Mouse (Mus musculus): ENCODE results near the gene Elmod2. TPM values are rescaled to one million over a fixed set of nuclear protein-coding genes. Genes with fewer than 3 reads are reported as not detected.
A peak's percentile ranks its signal among the peaks of the same experiment; 100 is the strongest.

Gene Elmod2
- 1.1 and 1.3 TPM in 2 replicates for polyA plus RNA-seq (2012; rRNA removed)

DNA sequence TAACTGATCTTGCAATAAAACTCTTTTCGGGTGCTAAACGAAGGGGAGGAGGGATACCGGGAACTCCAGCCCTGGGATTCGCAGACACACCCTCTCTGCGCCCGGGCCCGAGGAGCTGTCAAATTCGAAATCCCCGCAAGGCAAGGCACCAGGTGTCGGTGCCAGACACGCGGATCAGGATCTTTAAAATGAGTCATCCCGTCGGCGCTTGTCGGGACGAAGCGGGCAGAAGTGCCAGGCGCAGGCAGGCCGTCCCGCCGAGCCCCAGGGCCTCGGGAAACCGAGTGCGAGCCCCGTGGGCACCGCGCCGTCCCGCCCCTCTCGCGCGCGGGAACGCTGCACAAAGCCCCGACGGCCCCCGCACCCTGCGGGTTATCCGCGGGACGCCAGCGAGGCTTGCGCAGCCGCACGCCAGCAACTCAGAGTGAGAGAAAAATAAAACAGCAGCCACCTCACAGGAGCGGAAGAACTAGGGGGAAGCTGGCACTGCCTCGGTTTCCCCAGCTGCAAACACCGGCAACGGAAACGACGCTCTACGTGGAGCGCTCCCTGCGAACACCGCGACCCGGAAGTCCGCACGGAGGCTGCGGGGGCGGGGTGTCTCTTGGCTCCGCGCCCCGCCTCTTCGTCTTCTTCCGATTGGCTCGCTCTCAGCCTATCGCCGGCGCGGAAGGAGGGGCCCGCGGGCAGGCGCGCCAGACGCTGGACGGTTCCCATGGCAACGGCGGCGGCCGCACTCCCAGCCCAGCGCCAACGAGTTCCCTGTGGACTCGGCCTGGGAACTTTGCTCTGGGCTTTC lies at the start of gene Elmod2:
TSS of gene Elmod2 (minus strand) at position 588 of the 799 bp plus-strand sequence.
- Histone ChIP-seq H3K36me3 (ENCODE audit: control insufficient read depth, insufficient read depth, low read length) (0 out of 2 replicates have a peak, but pooled peaks cover 2% of the 10 kb centered on the region), H3K27ac (ENCODE audit: insufficient read depth, low read length) (0 out of 2 replicates have a peak within 1 kb of the TSS, but pooled peaks have one; percentile 23), H3K4me3 (ENCODE audit: extremely low read depth, insufficient read depth, insufficient read length) (peak within 1 kb of the TSS; percentile 61), H3K4me1 (ENCODE audit: control insufficient read depth, insufficient read depth, insufficient read length) (no peaks in the 10 kb centered on the region; the same call in 1 of the 2 replicates), H3K27me3 (ENCODE audit: control insufficient read depth, insufficient read depth, low read length) (no peaks in the 10 kb centered on the region)
- under 1% methylated on average over 85 of the region's 85 CpGs for WGBS
- no peak for TF ChIP-seq CTCF (IDR thresholded peaks at IDR 0.05; ENCODE audit: extremely low read depth, insufficient read depth, insufficient read length, insufficient replicate concordance)
- TF ChIP-seq POLR2A (IDR thresholded peaks at IDR 0.05; ENCODE audit: low read depth, low read length) = peak; percentile 65
- peak; percentile 85 to 94 for DNase-seq (ENCODE audit: low read depth in 1 of 2, low spot score in 2 of 2)

DNA sequence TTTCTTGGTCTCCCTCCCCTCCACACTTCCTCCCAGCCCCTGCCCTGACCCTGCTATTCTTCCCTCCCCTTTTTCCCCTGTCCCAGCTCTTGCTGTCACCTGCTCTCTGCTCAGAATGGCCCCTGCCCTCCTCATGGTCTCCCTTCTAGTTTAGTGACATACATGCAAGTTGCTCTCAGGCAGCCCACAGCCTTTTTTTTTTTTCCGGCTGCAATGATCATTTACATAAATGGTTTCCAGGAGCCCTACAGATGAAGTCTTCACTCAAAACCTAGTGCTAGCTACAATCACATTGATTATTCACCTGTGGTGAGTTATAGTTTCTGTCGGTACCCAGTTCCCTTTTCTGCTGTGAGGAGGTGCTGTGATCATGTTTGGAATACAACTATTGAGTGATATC lies 48.7 kb upstream of the Elmod2 start:
- Histone ChIP-seq H3K4me3 (ENCODE audit: extremely low read depth, insufficient read depth, insufficient read length) (no peak overlapping the region), H3K27me3 (ENCODE audit: control insufficient read depth, insufficient read depth, low read length) (no peaks in the 10 kb centered on the region), H3K4me1 (ENCODE audit: control insufficient read depth, insufficient read depth, insufficient read length) (no peaks in the 10 kb centered on the region), H3K36me3 (ENCODE audit: control insufficient read depth, insufficient read depth, low read length) (no peaks in the 10 kb centered on the region), H3K27ac (ENCODE audit: insufficient read depth, low read length) (no peak overlapping the region)
- TF ChIP-seq POLR2A (IDR thresholded peaks at IDR 0.05; ENCODE audit: low read depth, low read length) (no peak), CTCF (IDR thresholded peaks at IDR 0.05; ENCODE audit: extremely low read depth, insufficient read depth, insufficient read length, insufficient replicate concordance) (no peak)
- DNase-seq (ENCODE audit: low read depth in 1 of 2, low spot score in 2 of 2) = no peak
- 72% methylated on average over 2 of the region's 2 CpGs for WGBS

DNA sequence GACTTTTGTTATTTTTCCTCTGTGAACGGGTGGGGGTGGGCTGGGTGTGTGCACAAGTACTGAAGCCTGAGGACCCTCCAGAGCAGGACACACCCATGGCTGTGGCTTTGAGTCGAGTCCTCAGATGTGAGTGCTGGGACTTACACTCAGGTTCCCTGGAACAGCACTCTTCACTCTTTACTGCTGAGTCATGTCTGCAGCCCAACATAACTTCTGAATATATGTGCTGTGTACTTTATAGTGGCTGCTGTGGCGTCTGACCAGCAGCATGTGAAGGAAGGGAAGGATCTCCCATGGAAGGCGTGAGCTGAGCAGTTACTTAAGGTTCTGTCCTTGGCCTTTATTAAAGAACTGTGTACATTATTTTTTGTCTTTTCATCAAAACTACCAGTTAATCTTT lies 47.9 kb upstream of the Elmod2 start:
- no peaks in the 10 kb centered on the region for H3K36me3 ChIP-seq (ENCODE audit: control insufficient read depth, insufficient read depth, low read length)
- TF ChIP-seq POLR2A (IDR thresholded peaks at IDR 0.05; ENCODE audit: low read depth, low read length) (no peak), CTCF (IDR thresholded peaks at IDR 0.05; ENCODE audit: extremely low read depth, insufficient read depth, insufficient read length, insufficient replicate concordance) (no peak)
- H3K27me3 ChIP-seq (ENCODE audit: control insufficient read depth, insufficient read depth, low read length) = no peaks in the 10 kb centered on the region
- DNase-seq (ENCODE audit: low read depth in 1 of 2, low spot score in 2 of 2) = no peak
- H3K4me1 ChIP-seq (ENCODE audit: control insufficient read depth, insufficient read depth, insufficient read length) = no peaks in the 10 kb centered on the region
- H3K4me3 ChIP-seq (ENCODE audit: extremely low read depth, insufficient read depth, insufficient read length) = no peak overlapping the region
- 48% methylated on average over 4 of the region's 4 CpGs for WGBS
- no peak overlapping the region for H3K27ac ChIP-seq (ENCODE audit: insufficient read depth, low read length)

DNA sequence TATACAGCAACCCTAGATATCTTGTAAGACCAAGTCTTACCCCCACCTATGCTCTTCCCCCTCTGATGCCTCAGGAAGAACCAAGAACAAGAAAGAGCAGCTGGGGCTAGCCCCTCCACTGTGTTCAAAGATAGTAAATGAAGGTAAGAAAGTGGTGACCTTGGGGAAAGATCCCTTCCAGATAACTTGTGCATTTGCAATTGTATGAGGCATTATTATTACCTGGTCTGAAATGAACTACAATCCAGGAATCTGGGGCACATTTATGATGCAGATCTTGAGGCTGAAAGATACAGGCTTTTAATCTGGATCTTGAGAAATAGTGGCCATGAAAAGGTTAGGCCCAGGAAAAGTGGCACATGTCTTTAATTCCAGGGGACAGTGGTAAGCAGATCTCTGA lies 44.9 kb upstream of the Elmod2 start:
- H3K4me3 ChIP-seq (ENCODE audit: extremely low read depth, insufficient read depth, insufficient read length) = no peak overlapping the region
- TF ChIP-seq POLR2A (IDR thresholded peaks at IDR 0.05; ENCODE audit: low read depth, low read length) = no peak
- no peak for TF ChIP-seq CTCF (IDR thresholded peaks at IDR 0.05; ENCODE audit: extremely low read depth, insufficient read depth, insufficient read length, insufficient replicate concordance)
- H3K4me1 ChIP-seq (ENCODE audit: control insufficient read depth, insufficient read depth, insufficient read length) = no peaks in the 10 kb centered on the region
- H3K27me3 ChIP-seq (ENCODE audit: control insufficient read depth, insufficient read depth, low read length) = no peaks in the 10 kb centered on the region
- H3K36me3 ChIP-seq (ENCODE audit: control insufficient read depth, insufficient read depth, low read length) = no peaks in the 10 kb centered on the region
- no peak for DNase-seq (ENCODE audit: low read depth in 1 of 2, low spot score in 2 of 2)
- H3K27ac ChIP-seq (ENCODE audit: insufficient read depth, low read length) = no peak overlapping the region

DNA sequence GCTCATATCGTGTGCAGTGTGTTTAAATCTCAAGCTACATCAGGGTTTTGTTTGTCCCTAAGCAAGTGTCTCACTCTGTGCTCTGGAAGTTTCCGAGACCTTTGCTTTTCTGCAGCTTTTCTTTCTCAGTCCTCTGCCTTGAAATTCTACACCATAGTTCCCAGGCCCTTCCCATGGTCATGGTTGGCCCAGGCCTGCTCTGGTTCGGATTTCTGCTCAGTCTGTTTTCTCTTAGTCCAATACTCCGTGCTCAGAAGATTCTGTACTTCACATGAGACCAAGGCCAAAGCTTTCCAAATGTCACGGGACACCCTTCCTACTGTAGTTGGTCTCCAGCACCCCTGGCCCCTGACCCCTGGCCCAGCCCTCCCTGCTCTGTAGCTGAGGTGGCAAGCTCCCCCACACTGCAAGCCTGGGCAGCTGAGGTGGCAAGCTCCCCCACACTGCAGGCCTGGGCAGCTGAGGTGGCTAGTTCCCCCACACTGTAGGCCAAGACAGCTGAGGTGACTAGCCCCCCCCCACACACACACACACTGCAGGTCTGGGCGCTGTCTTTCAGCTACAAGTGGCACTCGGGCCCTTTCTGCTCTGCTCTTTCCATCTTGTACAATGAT lies 31.0 kb upstream of the Elmod2 start:
- WGBS = 83% methylated on average over 7 of the region's 7 CpGs
- Histone ChIP-seq H3K4me3 (ENCODE audit: extremely low read depth, insufficient read depth, insufficient read length) (no peak overlapping the region), H3K27ac (ENCODE audit: insufficient read depth, low read length) (no peak overlapping the region), H3K36me3 (ENCODE audit: control insufficient read depth, insufficient read depth, low read length) (no peaks in the 10 kb centered on the region), H3K4me1 (ENCODE audit: control insufficient read depth, insufficient read depth, insufficient read length) (no peaks in the 10 kb centered on the region), H3K27me3 (ENCODE audit: control insufficient read depth, insufficient read depth, low read length) (no peaks in the 10 kb centered on the region; the same call in 1 of the 2 replicates)
- TF ChIP-seq CTCF (IDR thresholded peaks at IDR 0.05; ENCODE audit: extremely low read depth, insufficient read depth, insufficient read length, insufficient replicate concordance) = no peak
- TF ChIP-seq POLR2A (IDR thresholded peaks at IDR 0.05; ENCODE audit: low read depth, low read length) = no peak
- DNase-seq (ENCODE audit: low read depth in 1 of 2, low spot score in 2 of 2) = no peak

DNA sequence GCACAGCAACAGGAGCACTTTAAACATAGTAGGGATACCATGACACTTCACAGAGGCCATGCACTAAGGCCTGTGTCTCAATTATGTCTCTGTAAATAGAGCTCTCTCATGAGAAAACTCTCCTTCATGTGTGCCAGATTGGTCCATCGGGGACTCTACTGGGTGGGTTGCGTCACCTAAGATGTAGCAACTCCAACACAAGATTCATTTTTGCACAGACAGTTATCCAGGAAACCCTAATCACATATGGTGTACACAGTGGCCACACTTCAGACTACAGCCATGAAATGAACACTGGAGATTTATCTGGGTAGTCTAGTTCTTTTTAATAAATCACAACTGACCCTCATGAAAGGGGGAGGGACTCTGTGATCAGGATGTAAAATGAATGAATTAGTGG lies 19.0 kb upstream of the Elmod2 start:
- no peaks in the 10 kb centered on the region for H3K4me1 ChIP-seq (ENCODE audit: control insufficient read depth, insufficient read depth, insufficient read length)
- DNase-seq (ENCODE audit: low read depth in 1 of 2, low spot score in 2 of 2) = no peak
- H3K27me3 ChIP-seq (ENCODE audit: control insufficient read depth, insufficient read depth, low read length) = no peaks in the 10 kb centered on the region
- H3K36me3 ChIP-seq (ENCODE audit: control insufficient read depth, insufficient read depth, low read length) = no peaks in the 10 kb centered on the region
- TF ChIP-seq CTCF (IDR thresholded peaks at IDR 0.05; ENCODE audit: extremely low read depth, insufficient read depth, insufficient read length, insufficient replicate concordance) (no peak), POLR2A (IDR thresholded peaks at IDR 0.05; ENCODE audit: low read depth, low read length) (no peak)
- WGBS = 89% methylated on average over 2 of the region's 2 CpGs
- no peak overlapping the region for H3K27ac ChIP-seq (ENCODE audit: insufficient read depth, low read length)
- H3K4me3 ChIP-seq (ENCODE audit: extremely low read depth, insufficient read depth, insufficient read length) = no peak overlapping the region

DNA sequence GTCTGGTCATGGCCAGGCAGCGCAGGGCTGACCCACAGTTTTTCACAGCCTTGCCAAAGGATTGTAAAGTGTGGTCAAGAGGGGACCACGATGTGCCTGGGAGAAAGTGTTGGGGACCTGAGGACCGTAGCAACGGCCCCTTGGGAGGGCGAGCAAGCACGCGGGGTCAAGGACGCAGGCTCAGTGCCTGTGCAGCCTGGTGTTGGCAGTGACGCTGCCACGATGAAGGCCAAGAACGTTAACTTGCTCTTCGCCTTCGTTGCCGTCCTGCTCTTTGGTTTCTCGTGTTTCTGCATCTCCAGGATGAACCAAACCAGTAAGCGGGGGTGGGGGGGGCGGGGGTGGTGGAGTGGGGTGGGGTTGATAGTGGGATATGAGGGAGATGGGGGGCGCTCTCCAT lies 16.0 kb upstream of the Elmod2 start, which contains the start of gene Mgat4d:
TSS of gene Mgat4d (plus strand) at position 209 of the 400 bp plus-strand sequence.
- WGBS = 78% methylated on average over 18 of the region's 18 CpGs
- DNase-seq (ENCODE audit: low read depth in 1 of 2, low spot score in 2 of 2) = no peak
- Histone ChIP-seq H3K4me1 (ENCODE audit: control insufficient read depth, insufficient read depth, insufficient read length) (no peaks in the 10 kb centered on the region), H3K4me3 (ENCODE audit: extremely low read depth, insufficient read depth, insufficient read length) (no peak within 1 kb of the TSS), H3K27ac (ENCODE audit: insufficient read depth, low read length) (no peak within 1 kb of the TSS), H3K27me3 (ENCODE audit: control insufficient read depth, insufficient read depth, low read length) (no peaks in the 10 kb centered on the region), H3K36me3 (ENCODE audit: control insufficient read depth, insufficient read depth, low read length) (no peaks in the 10 kb centered on the region)
- TF ChIP-seq POLR2A (IDR thresholded peaks at IDR 0.05; ENCODE audit: low read depth, low read length) (no peak), CTCF (IDR thresholded peaks at IDR 0.05; ENCODE audit: extremely low read depth, insufficient read depth, insufficient read length, insufficient replicate concordance) (no peak)

Measured in spleen, adult 2 months (tissue).